Mouse (Mus musculus): ENCODE measurements around the gene Larp7. TPM values are rescaled to one million over a fixed set of nuclear protein-coding genes. Genes with fewer than 3 reads are reported as not detected.
A peak's percentile ranks its signal among the peaks of the same experiment; 100 is the strongest.

Gene Larp7
- polyA plus RNA-seq, 1 experiment from 2014 or later: 70.0 TPM

GRCm38 (mm10) chr3:127525188-127525819 is 27.8 kb downstream of the Larp7 start:
- Histone ChIP-seq H3K36me3 (ENCODE audit: control insufficient read depth, insufficient read depth, low read length) (no peaks in the 10 kb centered on the region), H3K27ac (ENCODE audit: low read depth, low read length) (no peak overlapping the region), H3K9ac (ENCODE audit: low read depth, low read length) (no peak overlapping the region), H3K4me1 (replicated peaks; ENCODE audit: control insufficient read depth, insufficient read depth, low read length) (no peaks in the 10 kb centered on the region), H3K9me3 (ENCODE audit: control insufficient read depth, low read length) (no peaks in the 10 kb centered on the region), H3K4me2 (no peak overlapping the region), H3K27me3 (replicated peaks; ENCODE audit: control insufficient read depth, insufficient read depth, low read length) (no peaks in the 10 kb centered on the region), H3K4me3 (ENCODE audit: low read depth, low read length) (no peak overlapping the region)
- 69% methylated on average over 8 of the region's 8 CpGs for WGBS
- no peak for ATAC-seq (replicated peaks; ENCODE audit: low FRiP score)
- no peak for DNase-seq (ENCODE audit: low spot score)

- ATAC-seq (replicated peaks; ENCODE audit: low FRiP score): no peak
- Histone ChIP-seq H3K27ac (ENCODE audit: low read depth, low read length) (no peak overlapping the region), H3K9me3 (ENCODE audit: control insufficient read depth, low read length) (no peaks in the 10 kb centered on the region), H3K4me2 (no peak overlapping the region), H3K36me3 (ENCODE audit: control insufficient read depth, insufficient read depth, low read length) (no peaks in the 10 kb centered on the region), H3K9ac (ENCODE audit: low read depth, low read length) (no peak overlapping the region), H3K4me3 (ENCODE audit: low read depth, low read length) (no peak overlapping the region), H3K4me1 (replicated peaks; ENCODE audit: control insufficient read depth, insufficient read depth, low read length) (no peaks in the 10 kb centered on the region), H3K27me3 (replicated peaks; ENCODE audit: control insufficient read depth, insufficient read depth, low read length) (no peaks in the 10 kb centered on the region)
- WGBS: 79% methylated on average over 10 of the region's 10 CpGs
- DNase-seq (ENCODE audit: low spot score): no peak
Observed at GRCm38 (mm10) chr3:127521156-127521555, 32.0 kb downstream of the Larp7 start.

GRCm38 (mm10) chr3:127520300-127520699 is 32.8 kb downstream of the Larp7 start:
- no peaks in the 10 kb centered on the region for H3K9me3 ChIP-seq (ENCODE audit: control insufficient read depth, low read length)
- no peak for DNase-seq (ENCODE audit: low spot score)

GRCm38 (mm10) chr3:127515251-127515650 is 37.9 kb downstream of the Larp7 start:
- Histone ChIP-seq H3K27ac (ENCODE audit: low read depth, low read length) (no peak overlapping the region), H3K27me3 (replicated peaks; ENCODE audit: control insufficient read depth, insufficient read depth, low read length) (no peaks in the 10 kb centered on the region), H3K9ac (ENCODE audit: low read depth, low read length) (no peak overlapping the region), H3K4me2 (no peak overlapping the region), H3K36me3 (ENCODE audit: control insufficient read depth, insufficient read depth, low read length) (no peaks in the 10 kb centered on the region), H3K4me3 (ENCODE audit: low read depth, low read length) (no peak overlapping the region), H3K9me3 (ENCODE audit: control insufficient read depth, low read length) (no peaks in the 10 kb centered on the region), H3K4me1 (replicated peaks; ENCODE audit: control insufficient read depth, insufficient read depth, low read length) (no peaks in the 10 kb centered on the region)
- ATAC-seq (replicated peaks; ENCODE audit: low FRiP score) (no peak), DNase-seq (ENCODE audit: low spot score) (no peak)
- WGBS: 81% methylated on average over 1 of the region's 1 CpGs

More at GRCm38 (mm10) chr3:127520300-127520699, 32.8 kb downstream of the Larp7 start:
- H3K36me3 ChIP-seq (ENCODE audit: control insufficient read depth, insufficient read depth, low read length): no peaks in the 10 kb centered on the region
- no peak overlapping the region for H3K9ac ChIP-seq (ENCODE audit: low read depth, low read length)
- H3K4me3 ChIP-seq (ENCODE audit: low read depth, low read length): no peak overlapping the region
- H3K4me1 ChIP-seq (replicated peaks; ENCODE audit: control insufficient read depth, insufficient read depth, low read length): no peaks in the 10 kb centered on the region
- WGBS: 74% methylated on average over 6 of the region's 6 CpGs
- H3K27me3 ChIP-seq (replicated peaks; ENCODE audit: control insufficient read depth, insufficient read depth, low read length): no peaks in the 10 kb centered on the region
- ATAC-seq (replicated peaks; ENCODE audit: low FRiP score): no peak
- no peak overlapping the region for H3K4me2 ChIP-seq
- H3K27ac ChIP-seq (ENCODE audit: low read depth, low read length): no peak overlapping the region

GRCm38 (mm10) chr3:127513699-127514098 is 39.5 kb downstream of the Larp7 start:
- H3K4me2 ChIP-seq: no peak overlapping the region
- 80% methylated on average over 2 of the region's 2 CpGs for WGBS
- no peak overlapping the region for H3K27ac ChIP-seq (ENCODE audit: low read depth, low read length)
- no peaks in the 10 kb centered on the region for H3K27me3 ChIP-seq (replicated peaks; ENCODE audit: control insufficient read depth, insufficient read depth, low read length)
- no peaks in the 10 kb centered on the region for H3K36me3 ChIP-seq (ENCODE audit: control insufficient read depth, insufficient read depth, low read length)
- no peak overlapping the region for H3K9ac ChIP-seq (ENCODE audit: low read depth, low read length)
- DNase-seq (ENCODE audit: low spot score) (no peak), ATAC-seq (replicated peaks; ENCODE audit: low FRiP score) (no peak)
- H3K9me3 ChIP-seq (ENCODE audit: control insufficient read depth, low read length): no peaks in the 10 kb centered on the region
- H3K4me1 ChIP-seq (replicated peaks; ENCODE audit: control insufficient read depth, insufficient read depth, low read length): no peaks in the 10 kb centered on the region
- H3K4me3 ChIP-seq (ENCODE audit: low read depth, low read length): no peak overlapping the region

- Histone ChIP-seq H3K27ac (ENCODE audit: low read depth, low read length) (no peak overlapping the region), H3K4me1 (replicated peaks; ENCODE audit: control insufficient read depth, insufficient read depth, low read length) (no peaks in the 10 kb centered on the region), H3K4me3 (ENCODE audit: low read depth, low read length) (no peak overlapping the region), H3K36me3 (ENCODE audit: control insufficient read depth, insufficient read depth, low read length) (no peaks in the 10 kb centered on the region), H3K4me2 (no peak overlapping the region), H3K9ac (ENCODE audit: low read depth, low read length) (no peak overlapping the region), H3K27me3 (replicated peaks; ENCODE audit: control insufficient read depth, insufficient read depth, low read length) (no peaks in the 10 kb centered on the region), H3K9me3 (ENCODE audit: control insufficient read depth, low read length) (no peaks in the 10 kb centered on the region)
- DNase-seq (ENCODE audit: low spot score): no peak
- ATAC-seq (replicated peaks; ENCODE audit: low FRiP score): no peak
- WGBS: 69% methylated on average over 15 of the region's 15 CpGs
Observed at GRCm38 (mm10) chr3:127512794-127513335, 40.3 kb downstream of the Larp7 start.

- no peak overlapping the region for H3K4me3 ChIP-seq (ENCODE audit: low read depth, low read length)
- no peaks in the 10 kb centered on the region for H3K4me1 ChIP-seq (replicated peaks; ENCODE audit: control insufficient read depth, insufficient read depth, low read length)
- H3K27me3 ChIP-seq (replicated peaks; ENCODE audit: control insufficient read depth, insufficient read depth, low read length): no peaks in the 10 kb centered on the region
- no peak overlapping the region for H3K9ac ChIP-seq (ENCODE audit: low read depth, low read length)
- H3K9me3 ChIP-seq (ENCODE audit: control insufficient read depth, low read length): no peaks in the 10 kb centered on the region
- ATAC-seq (replicated peaks; ENCODE audit: low FRiP score) (no peak), DNase-seq (ENCODE audit: low spot score) (no peak)
- H3K27ac ChIP-seq (ENCODE audit: low read depth, low read length): no peak overlapping the region
- WGBS: 76% methylated on average over 12 of the region's 12 CpGs
- H3K36me3 ChIP-seq (ENCODE audit: control insufficient read depth, insufficient read depth, low read length): no peaks in the 10 kb centered on the region
- H3K4me2 ChIP-seq: no peak overlapping the region
Observed at GRCm38 (mm10) chr3:127511786-127512746, 41.1 kb downstream of the Larp7 start.

- no peaks in the 10 kb centered on the region for H3K4me1 ChIP-seq (replicated peaks; ENCODE audit: control insufficient read depth, insufficient read depth, low read length)
- ATAC-seq (replicated peaks; ENCODE audit: low FRiP score) (peak; percentile 68), DNase-seq (ENCODE audit: low spot score) (no peak)
- H3K27ac ChIP-seq (ENCODE audit: low read depth, low read length): no peak overlapping the region
- no peak overlapping the region for H3K4me3 ChIP-seq (ENCODE audit: low read depth, low read length)
- H3K36me3 ChIP-seq (ENCODE audit: control insufficient read depth, insufficient read depth, low read length): no peaks in the 10 kb centered on the region
- no peak overlapping the region for H3K4me2 ChIP-seq
- WGBS: 67% methylated on average over 15 of the region's 15 CpGs
- H3K9me3 ChIP-seq (ENCODE audit: control insufficient read depth, low read length): no peaks in the 10 kb centered on the region
- H3K27me3 ChIP-seq (replicated peaks; ENCODE audit: control insufficient read depth, insufficient read depth, low read length): no peaks in the 10 kb centered on the region
- H3K9ac ChIP-seq (ENCODE audit: low read depth, low read length): no peak overlapping the region
Observed at GRCm38 (mm10) chr3:127507878-127508783, 45.0 kb downstream of the Larp7 start.

Measured in liver, embryonic 11.5 days (tissue).